Mouse (Mus musculus) forebrain, embryonic 14.5 days (tissue): ENCODE results near the gene Stub1. TPM values are rescaled to one million over a fixed set of nuclear protein-coding genes. Genes with fewer than 3 reads are reported as not detected.

Source experiments
- ATAC-seq: fragments of 200-750 bp; cut with Nextera tagmentation; 2 replicates; pipeline ENCODE4 v1.8.0; 2017; ENCODE audit warnings: mild to moderate bottlenecking, moderate library complexity
- DNase-seq: peaks from one replicate; pipeline ENCODE4 v3.0.0-alpha.2; 2015; ENCODE audit warnings: low spot score
- H3K27ac ChIP-seq: fragments of 300-500 bp; sonication (generic); 2 replicates; pipeline ENCODE4 v1.5.1; 2014; ENCODE audit warnings: low read depth, mild to moderate bottlenecking, control low read depth, low read length, moderate library complexity
- H3K27me3 ChIP-seq: fragments of 300-500 bp; sonication (generic); replicated peaks from 2 replicates; pipeline ENCODE4 v1.6.1; 2014; ENCODE audit warnings: low read length, control low read depth, mixed read lengths; ENCODE audit not compliant: control insufficient read depth, insufficient read depth
- H3K36me3 ChIP-seq: fragments of 300-500 bp; sonication (generic); 2 replicates; pipeline ENCODE4 v1.6.1; 2014; ENCODE audit warnings: low read length, control low read depth; ENCODE audit not compliant: control insufficient read depth, insufficient read depth
- H3K4me1 ChIP-seq: fragments of 300-500 bp; sonication (generic); 2 replicates; pipeline ENCODE4 v1.6.1; 2014; ENCODE audit warnings: antibody characterized with exemption, low read length, control low read depth; ENCODE audit not compliant: control insufficient read depth, insufficient read depth
- H3K4me2 ChIP-seq: fragments of 300-500 bp; sonication (generic); 2 replicates; pipeline ENCODE4 v1.6.1; 2014; ENCODE audit warnings: mild to moderate bottlenecking, control low read depth, low read length
- H3K4me3 ChIP-seq: fragments of 300-500 bp; sonication (generic); 2 replicates; pipeline ENCODE4 v1.5.1; 2014; ENCODE audit warnings: low read depth, low read length, control low read depth
- H3K9ac ChIP-seq: fragments of 300-500 bp; sonication (generic); 2 replicates; pipeline ENCODE4 v1.6.1; 2014; ENCODE audit warnings: mild to moderate bottlenecking, low read length, control low read depth, moderate library complexity
- H3K9me3 ChIP-seq: fragments of 300-500 bp; sonication (generic); replicated peaks from 2 replicates; pipeline ENCODE4 v1.6.1; 2016; ENCODE audit warnings: low read length, control low read depth, mixed read lengths; ENCODE audit not compliant: control insufficient read depth
- WGBS: fragments of 180-500 bp; shearing (Covaris S2); extraction: QIAGEN DNeasy Blood & Tissue Kit; methylation state at CpG from one replicate; pipeline ENCODE4 v1.1.7; 2014; 5-methylcytosine and 5-hydroxymethylcytosine counted together
- polyA plus RNA-seq: library from polyadenylated mRNA; unstranded; fragments of >200 nt; fragmentation: Nextera tagmentation; extraction: Ambion mirVana; gene quantifications from 2 replicates; pipeline ENCODE4 v1.2.1, GENCODE M21; 2014

Stub1 gene
- polyA plus RNA-seq, 1 experiment from 2014 or later, result 315 TPM

DNA sequence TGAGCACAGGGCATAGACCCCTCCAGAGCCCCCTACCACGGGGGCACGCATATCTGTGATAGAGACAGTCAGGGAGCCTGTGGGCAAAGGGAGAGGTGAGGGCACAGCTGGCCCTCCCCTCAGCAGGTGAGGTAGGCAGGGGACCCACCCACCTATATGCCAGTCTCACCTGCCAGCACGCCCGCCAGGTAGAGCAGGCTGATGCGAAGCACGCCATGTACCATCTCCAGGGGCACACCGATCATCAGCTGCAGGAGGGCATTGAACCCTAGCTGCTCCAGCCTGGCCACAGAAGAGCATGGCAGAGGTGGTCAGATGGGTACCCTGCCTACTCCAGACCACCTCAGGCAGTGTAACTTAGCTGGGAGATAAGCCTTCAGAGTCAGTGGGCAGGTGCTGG, 2.1 kb upstream of the Stub1 start:
- ATAC-seq, result no peak

GRCm38 (mm10) chr17:25834595-25835222, 1.5 kb upstream of the Stub1 start:
- H3K27ac ChIP-seq, result no peak overlapping the region
- H3K27me3 ChIP-seq, result no peaks in the 10 kb centered on the region
- peaks cover 53% of the 10 kb centered on the region for H3K4me1 ChIP-seq
- H3K9me3 ChIP-seq, result no peaks in the 10 kb centered on the region
- H3K36me3 ChIP-seq, result peaks cover 47% of the 10 kb centered on the region
- peak overlapping the region; percentile 62 for H3K9ac ChIP-seq
- no peak for DNase-seq
- no peak for ATAC-seq
- H3K4me3 ChIP-seq, result peak overlapping the region; percentile 86
- WGBS, result 87% methylated on average over 12 of the region's 12 CpGs
- H3K4me2 ChIP-seq, result peak overlapping the region; percentile 79

More for the DNA sequence above, 2.1 kb upstream of the Stub1 start:
- H3K4me3 ChIP-seq, result no peak overlapping the region
- H3K27me3 ChIP-seq, result no peaks in the 10 kb centered on the region
- no peak overlapping the region for H3K27ac ChIP-seq
- no peak overlapping the region for H3K9ac ChIP-seq
- H3K9me3 ChIP-seq, result no peaks in the 10 kb centered on the region
- no peak overlapping the region for H3K4me2 ChIP-seq
- H3K36me3 ChIP-seq, result peaks cover 47% of the 10 kb centered on the region
- DNase-seq, result no peak
- 94% methylated on average over 7 of the region's 7 CpGs for WGBS
- peaks cover 48% of the 10 kb centered on the region for H3K4me1 ChIP-seq

GRCm38 (mm10) chr17:25833961-25834594, 874 bp upstream of the Stub1 start:
- peak overlapping the region; percentile 86 for H3K4me3 ChIP-seq
- no peak for DNase-seq

GRCm38 (mm10) chr17:25832436-25833290, 541 bp downstream of the Stub1 start:
- under 1% methylated on average over 76 of the region's 77 CpGs for WGBS
- Histone ChIP-seq H3K9ac (peak overlapping the region; percentile 89), H3K27ac (peak overlapping the region; percentile 82), H3K27me3 (no peaks in the 10 kb centered on the region), H3K36me3 (peaks cover 42% of the 10 kb centered on the region), H3K9me3 (no peaks in the 10 kb centered on the region), H3K4me3 (peak overlapping the region; percentile 86), H3K4me2 (peak overlapping the region; percentile 80), H3K4me1 (peaks cover 55% of the 10 kb centered on the region)
- ATAC-seq (peak; percentile 93), DNase-seq (peak; percentile 99)

More at GRCm38 (mm10) chr17:25833961-25834594, 874 bp upstream of the Stub1 start:
- WGBS, result 48% methylated on average over 6 of the region's 6 CpGs
- H3K4me2 ChIP-seq, result peak overlapping the region; percentile 79
- H3K9me3 ChIP-seq, result no peaks in the 10 kb centered on the region
- H3K9ac ChIP-seq, result peak overlapping the region; percentile 62
- peak overlapping the region; percentile 78; the same call in 1 of the 2 replicates for H3K27ac ChIP-seq
- H3K27me3 ChIP-seq, result no peaks in the 10 kb centered on the region
- peaks cover 56% of the 10 kb centered on the region for H3K4me1 ChIP-seq
- peaks cover 44% of the 10 kb centered on the region for H3K36me3 ChIP-seq
- ATAC-seq, result no peak

DNA sequence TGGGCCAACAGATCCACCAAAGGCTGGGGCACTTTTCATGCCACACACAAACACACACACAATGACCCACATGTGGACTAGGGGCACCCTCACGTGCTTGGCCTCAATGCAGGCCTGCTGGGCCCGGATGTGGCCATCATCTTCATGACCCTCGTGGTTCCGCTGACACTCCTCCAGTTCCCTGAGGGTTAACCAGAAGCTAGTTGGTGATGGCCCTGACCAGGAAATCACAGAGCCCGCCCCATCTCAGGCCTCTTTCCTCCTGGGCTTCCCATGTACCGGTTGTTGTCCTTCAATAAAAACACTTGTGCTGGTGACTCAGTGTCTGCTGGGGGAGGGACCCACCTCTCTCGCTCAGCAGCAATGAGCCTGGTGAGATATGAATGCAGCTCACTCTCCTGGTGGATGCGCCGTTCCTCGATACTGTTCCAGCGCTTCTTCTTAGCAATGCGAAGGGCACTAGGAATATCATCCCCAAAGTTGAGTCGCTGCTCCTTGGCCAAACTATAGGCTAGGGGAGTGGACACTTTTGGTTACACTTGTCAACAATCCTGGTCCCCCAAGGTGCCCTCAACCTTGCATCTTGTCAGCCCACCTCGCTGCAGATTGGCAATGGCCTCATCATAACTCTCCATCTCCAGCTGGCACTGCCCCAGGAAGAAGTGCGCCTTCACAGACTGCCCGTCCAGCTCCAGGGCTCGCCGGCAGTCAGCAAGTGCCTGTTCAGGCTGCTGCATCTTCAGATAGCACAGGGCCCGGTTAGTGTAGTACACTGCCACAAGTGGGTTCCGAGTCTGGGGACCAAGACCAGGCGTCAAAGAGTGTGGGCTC, 1.5 kb downstream of the Stub1 start:
- DNase-seq, result no peak
- H3K9ac ChIP-seq, result peak overlapping the region; percentile 89
- WGBS, result 63% methylated on average over 21 of the region's 21 CpGs
- peak overlapping the region; percentile 82; the same call in 1 of the 2 replicates for H3K27ac ChIP-seq
- H3K9me3 ChIP-seq, result no peaks in the 10 kb centered on the region
- no peak for ATAC-seq
- peak overlapping the region; percentile 80 for H3K4me2 ChIP-seq
- H3K36me3 ChIP-seq, result peaks cover 52% of the 10 kb centered on the region
- no peaks in the 10 kb centered on the region for H3K27me3 ChIP-seq
- peaks cover 48% of the 10 kb centered on the region for H3K4me1 ChIP-seq
- H3K4me3 ChIP-seq, result peak overlapping the region; percentile 86

DNA sequence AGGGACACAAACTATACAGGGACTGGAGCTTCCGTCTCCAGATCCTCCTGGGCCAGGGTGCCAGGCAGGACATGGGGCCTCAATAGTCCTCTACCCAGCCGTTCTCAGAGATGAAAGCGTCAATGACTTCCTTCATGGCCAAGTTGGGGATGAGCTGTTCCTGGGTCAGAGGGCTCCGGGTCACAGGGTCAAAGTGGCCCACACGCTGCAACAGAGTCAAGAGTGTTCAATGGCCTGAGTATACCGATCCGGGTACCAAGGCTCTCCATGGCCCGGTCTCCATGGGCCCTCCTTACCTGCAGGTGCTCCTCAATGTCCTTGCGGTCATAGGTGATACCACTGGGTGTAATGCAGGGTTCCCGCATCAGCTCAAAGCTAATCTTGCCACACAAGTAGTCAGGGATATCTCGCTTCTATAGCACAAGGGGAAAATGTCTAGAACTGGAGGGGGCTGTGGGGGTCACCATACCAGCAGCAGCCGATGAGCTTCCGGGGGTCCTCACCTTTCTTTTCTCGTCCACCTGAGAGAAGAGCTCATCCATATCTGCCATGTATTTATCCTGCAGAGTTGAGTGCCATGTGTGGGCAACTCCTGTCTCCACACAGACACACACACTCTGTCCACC, 2.3 kb downstream of the Stub1 start:
- DNase-seq, result no peak
- Histone ChIP-seq H3K4me3 (no peak overlapping the region), H3K27me3 (no peaks in the 10 kb centered on the region), H3K36me3 (peaks cover 59% of the 10 kb centered on the region), H3K9ac (no peak overlapping the region), H3K27ac (no peak overlapping the region), H3K4me1 (peaks cover 42% of the 10 kb centered on the region), H3K4me2 (peak overlapping the region; percentile 80), H3K9me3 (no peaks in the 10 kb centered on the region)
- 90% methylated on average over 14 of the region's 14 CpGs for WGBS
- no peak for ATAC-seq

DNA sequence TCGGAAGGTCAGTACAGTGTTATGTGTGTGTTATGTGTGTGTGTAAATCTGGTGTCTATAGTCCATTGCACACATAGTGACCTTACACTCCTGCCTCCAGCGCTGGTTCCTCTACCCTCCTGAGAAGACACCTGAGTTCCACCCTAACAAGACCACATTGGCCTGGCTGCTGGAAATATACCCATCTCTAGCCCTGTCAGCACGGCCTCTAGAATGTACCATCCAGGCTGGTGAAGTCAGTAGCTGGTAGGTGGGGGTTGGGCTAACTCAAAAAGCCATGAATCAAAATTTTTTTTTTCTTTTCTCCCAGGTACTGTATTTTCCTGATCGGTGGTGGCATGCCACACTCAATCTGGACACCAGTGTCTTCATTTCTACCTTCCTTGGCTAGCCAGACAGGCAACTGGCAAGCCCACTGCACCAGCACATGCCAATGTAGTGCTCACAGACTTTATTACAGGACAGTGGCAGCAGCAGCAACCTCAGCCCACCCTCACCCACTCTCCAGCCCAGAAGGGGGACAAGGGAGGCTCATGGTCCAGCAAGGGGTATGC, 2.9 kb downstream of the Stub1 start:
- Histone ChIP-seq H3K4me3 (no peak overlapping the region), H3K4me1 (peaks cover 41% of the 10 kb centered on the region), H3K36me3 (peaks cover 56% of the 10 kb centered on the region), H3K9me3 (no peaks in the 10 kb centered on the region), H3K27ac (no peak overlapping the region), H3K27me3 (no peaks in the 10 kb centered on the region), H3K4me2 (peak overlapping the region; percentile 89; the same call in 1 of the 2 replicates), H3K9ac (no peak overlapping the region)
- ATAC-seq (no peak), DNase-seq (no peak)
- 83% methylated on average over 4 of the region's 4 CpGs for WGBS
